Mouse (Mus musculus) testis, adult 2 months (tissue): ENCODE measurements around the gene Ptpdc1. TPM values are rescaled to one million over a fixed set of nuclear protein-coding genes. Genes with fewer than 3 reads are reported as not detected.

Source experiments
- H3K27ac ChIP-seq: fragments of 200-500 bp; 2 replicates; pipeline ENCODE4 v1.5.1; 2012; ENCODE audit warnings: low read depth, low read length; ENCODE audit not compliant: control insufficient read depth, insufficient read depth
- H3K27me3 ChIP-seq: fragments of 200-500 bp; 2 replicates; pipeline ENCODE4 v1.6.1; 2012; ENCODE audit warnings: mild to moderate bottlenecking, low read length, moderate library complexity; ENCODE audit not compliant: control insufficient read depth, insufficient read depth
- H3K36me3 ChIP-seq: fragments of 200-500 bp; 2 replicates; pipeline ENCODE4 v1.6.1; 2012; ENCODE audit warnings: mild to moderate bottlenecking, low read length; ENCODE audit not compliant: control insufficient read depth, insufficient read depth
- H3K4me1 ChIP-seq: fragments of 200-500 bp; 2 replicates; pipeline ENCODE4 v1.6.1; 2012; ENCODE audit warnings: low read length; ENCODE audit not compliant: control insufficient read depth, insufficient read depth
- H3K4me3 ChIP-seq: fragments of 200-500 bp; 2 replicates; pipeline ENCODE4 v1.5.1; 2012; ENCODE audit warnings: low read depth, mild to moderate bottlenecking, low read length, moderate library complexity, mixed read lengths; ENCODE audit not compliant: control insufficient read depth
- CTCF ChIP-seq: fragments of 200-500 bp; IDR thresholded peaks from 2 replicates; pipeline ENCODE4 v1.5.1; 2012; ENCODE audit warnings: low read depth, mild to moderate bottlenecking, inconsistent platforms, low read length, moderate library complexity; ENCODE audit not compliant: control insufficient read depth, insufficient read depth, insufficient replicate concordance
- POLR2A ChIP-seq: fragments of 200-500 bp; IDR thresholded peaks from 2 replicates; pipeline ENCODE4 v1.6.1; 2012; ENCODE audit warnings: low read depth, mild to moderate bottlenecking, inconsistent platforms, low read length, moderate library complexity; ENCODE audit not compliant: control insufficient read depth
- polyA plus RNA-seq: library from polyadenylated mRNA; depleted of rRNA; stranded (reverse); fragments of >200 nt; gene quantifications from 2 replicates; pipeline ENCODE4 v1.2.3, GENCODE M21; 2012

Ptpdc1 gene
- polyA plus RNA-seq, 1 experiment, result 38.7 TPM

GRCm38 (mm10) chr13:48582688-48583379 is 42.6 kb downstream of the Ptpdc1 start:
- no peak overlapping the region for H3K27ac ChIP-seq
- H3K4me1 ChIP-seq, result no peaks in the 10 kb centered on the region
- TF ChIP-seq CTCF, result no peak
- no peak for TF ChIP-seq POLR2A
- no peaks in the 10 kb centered on the region for H3K27me3 ChIP-seq
- peaks cover 1% of the 10 kb centered on the region; the same call in 1 of the 2 replicates for H3K36me3 ChIP-seq
- H3K4me3 ChIP-seq, result no peak overlapping the region

DNA sequence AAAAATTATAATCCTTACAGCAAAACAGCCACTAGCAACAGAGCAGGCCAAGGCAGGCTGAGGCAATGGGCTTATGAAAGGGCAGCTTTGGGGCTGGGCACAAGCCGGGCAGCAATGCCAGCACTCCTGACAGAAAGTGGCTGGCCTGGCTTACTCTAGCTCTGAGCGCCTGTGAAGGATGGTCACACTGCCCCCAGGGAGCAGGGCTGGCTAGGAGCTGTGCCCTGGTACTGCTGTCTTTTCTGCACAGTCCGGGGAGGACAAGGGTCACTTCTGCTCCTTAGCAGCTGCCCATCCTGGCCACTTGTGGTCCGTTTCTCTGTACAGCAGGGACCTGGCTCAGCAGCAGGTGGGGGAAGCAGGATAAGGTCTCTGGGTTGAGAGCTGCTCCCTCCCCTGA is 46.8 kb downstream of the Ptpdc1 start:
- H3K27me3 ChIP-seq, result no peaks in the 10 kb centered on the region
- H3K27ac ChIP-seq, result no peak overlapping the region
- H3K4me1 ChIP-seq, result peaks cover 3% of the 10 kb centered on the region; the same call in 1 of the 2 replicates
- TF ChIP-seq POLR2A, result no peak
- no peak for TF ChIP-seq CTCF
- H3K36me3 ChIP-seq, result no peaks in the 10 kb centered on the region
- no peak overlapping the region for H3K4me3 ChIP-seq

- no peak overlapping the region for H3K4me3 ChIP-seq
- H3K36me3 ChIP-seq, result no peaks in the 10 kb centered on the region
- no peak overlapping the region for H3K27ac ChIP-seq
- TF ChIP-seq CTCF (no peak), POLR2A (no peak)
- no peaks in the 10 kb centered on the region for H3K27me3 ChIP-seq
- peaks cover 3% of the 10 kb centered on the region; the same call in 1 of the 2 replicates for H3K4me1 ChIP-seq
Observed at GRCm38 (mm10) chr13:48577836-48578235, 47.6 kb downstream of the Ptpdc1 start.

- H3K27ac ChIP-seq, result no peak overlapping the region
- H3K36me3 ChIP-seq, result no peaks in the 10 kb centered on the region
- peaks cover 3% of the 10 kb centered on the region; the same call in 1 of the 2 replicates for H3K4me1 ChIP-seq
- no peaks in the 10 kb centered on the region for H3K27me3 ChIP-seq
- no peak for TF ChIP-seq CTCF
- TF ChIP-seq POLR2A, result no peak
- H3K4me3 ChIP-seq, result no peak overlapping the region
Observed at GRCm38 (mm10) chr13:48577007-48577406, 48.5 kb downstream of the Ptpdc1 start.

DNA sequence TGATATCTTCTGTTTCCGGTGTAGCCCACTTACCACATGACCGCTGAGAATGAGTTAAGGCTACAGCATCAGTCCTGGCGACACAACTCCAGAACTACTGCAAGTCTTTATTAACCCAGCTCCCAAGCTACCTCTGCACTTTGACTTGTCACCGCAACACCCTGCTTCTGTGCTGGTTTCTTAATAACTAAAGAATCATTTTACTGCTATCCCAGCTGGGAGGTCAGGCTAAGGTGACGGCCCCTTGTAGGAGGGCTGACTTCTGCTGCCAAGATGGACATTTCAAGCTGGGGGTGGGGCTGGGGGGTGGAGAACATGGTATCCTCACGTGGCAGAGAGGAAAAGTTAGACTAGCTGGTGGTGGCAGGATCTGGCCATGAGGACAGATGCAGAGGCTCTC is 50.7 kb downstream of the Ptpdc1 start:
- no peaks in the 10 kb centered on the region for H3K36me3 ChIP-seq
- no peak overlapping the region for H3K4me3 ChIP-seq
- peaks cover 3% of the 10 kb centered on the region; the same call in 1 of the 2 replicates for H3K4me1 ChIP-seq
- TF ChIP-seq POLR2A (no peak), CTCF (no peak)
- H3K27me3 ChIP-seq, result no peaks in the 10 kb centered on the region
- H3K27ac ChIP-seq, result no peak overlapping the region

DNA sequence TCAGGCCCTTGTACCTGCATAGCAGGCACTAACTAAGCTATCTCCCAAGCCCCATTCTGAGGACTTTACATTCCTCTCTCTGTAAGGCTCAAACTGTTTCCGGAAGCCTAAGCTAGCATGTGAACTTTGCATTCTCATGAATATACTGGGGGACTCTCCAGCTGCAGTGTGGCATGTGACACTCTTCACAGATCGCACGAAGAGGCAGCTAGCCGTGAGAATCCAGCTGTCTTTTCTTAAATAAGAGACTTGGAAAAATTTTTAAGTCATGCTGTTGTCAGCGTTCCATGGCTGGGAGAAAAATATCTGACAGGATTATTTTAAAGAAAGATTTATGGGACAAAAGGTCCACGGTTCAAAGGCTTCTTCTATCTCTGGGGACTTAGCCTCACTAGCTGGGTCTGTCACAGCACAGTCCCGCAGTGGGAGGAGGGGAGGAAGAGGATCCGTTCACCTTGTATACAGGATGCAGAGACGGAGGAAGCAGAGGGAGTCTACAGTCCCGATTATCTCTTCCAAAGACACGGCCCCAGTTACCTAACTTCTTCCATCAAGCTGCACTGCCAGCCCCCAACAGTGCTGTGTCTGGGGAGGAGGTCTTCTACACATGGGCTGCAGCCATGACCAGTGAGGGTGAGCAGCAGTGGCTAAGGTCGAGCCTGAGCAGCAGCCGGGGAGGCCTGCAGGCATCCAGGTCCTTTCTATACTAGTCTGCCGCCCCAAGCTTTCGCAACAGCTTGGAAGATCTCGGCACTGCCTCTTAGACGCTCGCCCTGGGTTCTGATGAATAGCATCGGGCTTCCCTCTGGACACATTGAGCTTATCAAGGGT is 51.7 kb downstream of the Ptpdc1 start:
- Histone ChIP-seq H3K4me3 (no peak overlapping the region), H3K27me3 (no peaks in the 10 kb centered on the region), H3K27ac (peak overlapping the region; percentile 24; the same call in 1 of the 2 replicates), H3K4me1 (peaks cover 3% of the 10 kb centered on the region; the same call in 1 of the 2 replicates), H3K36me3 (no peaks in the 10 kb centered on the region)
- TF ChIP-seq POLR2A (no peak), CTCF (no peak)

- Histone ChIP-seq H3K4me3 (no peak overlapping the region), H3K36me3 (no peaks in the 10 kb centered on the region), H3K27ac (no peak overlapping the region), H3K27me3 (no peaks in the 10 kb centered on the region), H3K4me1 (peaks cover 3% of the 10 kb centered on the region; the same call in 1 of the 2 replicates)
- TF ChIP-seq CTCF, result no peak
- TF ChIP-seq POLR2A, result no peak
Observed at GRCm38 (mm10) chr13:48572127-48572526, 53.3 kb downstream of the Ptpdc1 start.
